Mouse (Mus musculus): ENCODE results near the gene Olfr724.
"Not testable (repeated sequence)": the region's sequence is repeated elsewhere in the genome, so short reads cannot be mapped to it uniquely, and the experiment has no call there.

DNA sequence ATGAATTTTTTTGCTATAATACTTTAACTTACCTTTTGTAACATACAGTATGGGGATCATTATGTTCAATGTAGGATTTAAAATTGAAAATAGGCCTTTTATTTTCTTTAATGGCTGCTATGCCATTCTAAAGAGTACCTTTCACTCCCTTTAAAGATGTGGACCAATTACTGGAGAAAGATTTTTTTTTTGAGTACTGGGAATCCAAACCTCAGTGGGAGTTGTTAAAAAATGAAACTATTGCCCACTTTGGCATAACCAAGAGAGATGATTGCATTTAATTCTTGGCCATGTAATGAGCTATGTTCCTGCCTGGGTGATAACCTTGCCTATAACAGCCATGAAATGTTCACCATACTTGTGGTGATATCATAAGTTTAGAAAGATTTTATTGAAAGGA is 31.4 kb downstream of the Olfr724 start, which contains the start of gene Olfr723:
- not testable (repeated sequence) for TF ChIP-seq CTCF (conservative IDR thresholded peaks at IDR 0.05; ENCODE audit: low read length); NANOG (IDR thresholded peaks at IDR 0.05; ENCODE audit: borderline replicate concordance, low read length); POU5F1 (IDR thresholded peaks at IDR 0.05; ENCODE audit: borderline replicate concordance, low read length)
